ENCODE assay signal across 7 mouse cellular contexts in the genomic region with DNA sequence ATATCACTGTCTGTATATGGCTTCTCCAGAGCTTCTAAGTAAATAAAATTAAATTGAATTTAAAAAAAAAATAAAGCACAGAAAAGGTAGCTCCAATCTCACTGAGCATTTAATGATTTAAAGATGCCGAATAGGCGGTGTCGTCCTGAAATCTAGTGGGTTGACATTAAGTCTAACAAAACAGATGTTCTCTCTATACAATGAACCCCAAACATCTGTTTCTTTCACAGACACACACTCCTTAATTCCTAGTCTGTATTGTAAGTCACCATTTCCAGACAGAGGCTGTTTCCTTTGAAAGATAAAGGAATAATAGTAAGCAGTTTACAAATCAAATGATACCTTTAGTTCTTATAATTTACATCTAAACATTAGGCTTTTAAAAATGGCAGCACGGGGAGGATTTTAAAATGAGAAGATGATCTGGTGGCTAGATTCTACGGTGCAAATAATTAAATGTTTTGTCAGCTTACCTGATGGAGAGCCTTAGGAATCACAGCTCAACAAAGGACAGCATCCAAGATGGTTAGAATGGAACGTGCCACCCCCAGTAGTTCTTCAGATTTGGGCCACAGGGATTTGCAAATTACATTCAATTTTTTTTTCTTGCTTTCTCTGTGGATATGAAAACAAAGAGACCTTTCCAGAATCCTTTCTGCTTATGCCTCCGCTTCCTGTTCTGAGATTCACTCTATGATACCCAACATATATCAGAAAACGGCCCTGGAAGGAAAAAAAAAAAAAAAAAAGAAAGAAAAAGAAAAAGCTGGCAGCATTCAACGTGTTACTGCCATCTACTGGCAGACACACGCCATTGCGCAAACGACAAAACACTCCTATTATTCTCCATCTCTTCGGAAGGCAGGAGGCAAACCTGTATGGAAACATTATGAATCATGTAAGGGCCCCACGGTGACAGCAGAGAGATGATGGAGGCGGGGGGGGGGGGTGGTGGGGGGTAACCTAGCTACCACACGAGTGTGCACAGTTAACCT. TPM values are rescaled to one million over a fixed set of nuclear protein-coding genes. Genes with fewer than 3 reads are reported as not detected.
DNase-seq lines count a peak whose midpoint lies in the region; ATAC-seq and TF ChIP-seq lines count a peak whose summit lies in the region.

A gene (minus strand): TSS at position 835 of the 995 bp plus-strand sequence.

- no peaks in the 10 kb centered on the region for H3K4me1 ChIP-seq in lung, postnatal 0 days (ENCODE audit: insufficient read depth, low read depth, low read length)

- peak; percentile 65 for DNase-seq in CD4-positive, CD25-positive, alpha-beta regulatory T cell, adult 2 months (ENCODE audit: low read depth, low spot score)
- peak; percentile 83 for DNase-seq in MN1 (ENCODE audit: low spot score)
- DNase-seq in embryo, embryonic 9.5 days (ENCODE audit: extremely low spot score): peak; percentile 30
- DNase-seq in heart, postnatal 4 days: peak; percentile 61
- DNase-seq in layer of hippocampus, adult 18-20 months (ENCODE audit: low spot score in 2 of 2): peak in 1 of 2 experiments; percentile 83
- peak; percentile 73 for DNase-seq in lung, postnatal 0 days (ENCODE audit: low spot score)
- DNase-seq in retina, postnatal 1 day: peak; percentile 77

- H3K36me3 ChIP-seq in lung, postnatal 0 days (ENCODE audit: insufficient read depth, low read length): no peaks in the 10 kb centered on the region

- no peaks in the 10 kb centered on the region for H3K9me3 ChIP-seq in lung, postnatal 0 days (ENCODE audit: low read length)

- no peak within 1 kb of the TSS for H3K4me2 ChIP-seq in lung, postnatal 0 days (replicated peaks; ENCODE audit: low read depth, low read length)

- no peak within 1 kb of the TSS for H3K9ac ChIP-seq in lung, postnatal 0 days (replicated peaks; ENCODE audit: low read depth)

- no peak within 1 kb of the TSS for H3K27ac ChIP-seq in lung, postnatal 0 days (ENCODE audit: low read length)

- TF ChIP-seq CTCF in lung, postnatal 0 days (IDR thresholded peaks at IDR 0.05): peak; percentile 85

- H3K4me3 ChIP-seq in lung, postnatal 0 days (ENCODE audit: low read depth, low read length): no peak within 1 kb of the TSS

- TF ChIP-seq EP300 in lung, postnatal 0 days (IDR thresholded peaks at IDR 0.05): no peak

- 22% methylated on average over 16 of the region's 16 CpGs for WGBS in lung, postnatal 0 days

- no peaks in the 10 kb centered on the region for H3K27me3 ChIP-seq in lung, postnatal 0 days (replicated peaks; ENCODE audit: insufficient read depth, low read length)

- ATAC-seq in lung, postnatal 0 days: no peak

RNA-seq across cellular contexts. Expression of the gene that starts here (rescaled TPM):
- under 1 TPM; 0.50 to 0.81 TPM for total RNA-seq in heart, postnatal 4 days (2021)
- 10 to 100 TPM; 32.7 to 35.6 TPM for total RNA-seq in layer of hippocampus, adult 18-20 months (2021)
- 0.73 and 1.00 TPM in 2 replicates for polyA plus RNA-seq in lung, postnatal 0 days (2015; fragmentation: Nextera tagmentation; extraction: Ambion mirVana)

Comparison
In these comparisons a context has a peak if more than half of its experiments do, and no peak if none do; other contexts are left out.
1. RNA of the gene that starts here (total RNA-seq): 32.7 to 35.6 TPM in layer of hippocampus, adult 18-20 months; 0.50 to 0.81 TPM in heart, postnatal 4 days; every median in the first group is over 10 times any median in the second.
2. Peak in DNase-seq in heart, postnatal 4 days; RNA of the gene not detected or under 1 TPM.
3. Peak in DNase-seq in lung, postnatal 0 days; RNA of the gene not detected or under 1 TPM.